Mouse (Mus musculus) neutrophil, adult 5-6 weeks (primary cell): ENCODE data around the gene Myh10. TPM values are rescaled to one million over a fixed set of nuclear protein-coding genes. Genes with fewer than 3 reads are reported as not detected.
"Not testable (repeated sequence)": the region's sequence is repeated elsewhere in the genome, so short reads cannot be mapped to it uniquely, and the experiment has no call there.

ENCODE experiments used
- ATAC-seq: fragments of 151-379, 151-347 bp; 2 replicates; pipeline ENCODE4 v1.8.0; 2017; ENCODE audit warnings: mild to moderate bottlenecking, moderate TSS enrichment; ENCODE audit not compliant: insufficient number of reproducible peaks, poor library complexity, low FRiP score, severe bottlenecking; ENCODE audit errors: extremely low read depth
- total RNA-seq: library from RNA; stranded (forward); fragments of 200-1000 nt; gene quantifications from 2 replicates; pipeline ENCODE4 v1.2.3, GENCODE M21; 2017

Gene Myh10
- total RNA-seq, 1 experiment from 2014 or later, result not detected

DNA sequence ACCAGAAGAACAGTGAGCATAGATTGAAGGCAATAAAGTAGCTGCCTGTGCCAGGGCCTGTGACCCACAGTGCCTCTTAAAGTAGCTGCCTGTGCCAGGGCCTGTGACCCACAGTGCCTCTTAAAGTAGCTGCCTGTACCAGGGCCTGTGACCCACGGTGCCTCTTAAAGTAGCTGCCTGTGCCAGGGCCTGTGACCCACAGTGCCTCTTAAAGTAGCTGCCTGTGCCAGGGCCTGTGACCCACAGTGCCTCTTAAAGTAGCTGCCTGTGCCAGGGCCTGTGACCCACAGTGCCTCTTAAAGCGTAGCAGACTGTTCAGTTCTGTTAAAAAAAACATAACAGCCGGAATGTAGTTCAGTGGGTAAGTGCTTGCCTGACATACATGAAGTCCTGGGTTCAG is 42.0 kb downstream of the Myh10 start:
- not testable (repeated sequence) for ATAC-seq

- no peak for ATAC-seq
Observed at GRCm38 (mm10) chr11:68739509-68739908, 48.1 kb downstream of the Myh10 start.

- ATAC-seq, result no peak
Observed at GRCm38 (mm10) chr11:68742658-68743057, 51.3 kb downstream of the Myh10 start.

GRCm38 (mm10) chr11:68744150-68744549 is 52.8 kb downstream of the Myh10 start:
- ATAC-seq, result no peak

DNA sequence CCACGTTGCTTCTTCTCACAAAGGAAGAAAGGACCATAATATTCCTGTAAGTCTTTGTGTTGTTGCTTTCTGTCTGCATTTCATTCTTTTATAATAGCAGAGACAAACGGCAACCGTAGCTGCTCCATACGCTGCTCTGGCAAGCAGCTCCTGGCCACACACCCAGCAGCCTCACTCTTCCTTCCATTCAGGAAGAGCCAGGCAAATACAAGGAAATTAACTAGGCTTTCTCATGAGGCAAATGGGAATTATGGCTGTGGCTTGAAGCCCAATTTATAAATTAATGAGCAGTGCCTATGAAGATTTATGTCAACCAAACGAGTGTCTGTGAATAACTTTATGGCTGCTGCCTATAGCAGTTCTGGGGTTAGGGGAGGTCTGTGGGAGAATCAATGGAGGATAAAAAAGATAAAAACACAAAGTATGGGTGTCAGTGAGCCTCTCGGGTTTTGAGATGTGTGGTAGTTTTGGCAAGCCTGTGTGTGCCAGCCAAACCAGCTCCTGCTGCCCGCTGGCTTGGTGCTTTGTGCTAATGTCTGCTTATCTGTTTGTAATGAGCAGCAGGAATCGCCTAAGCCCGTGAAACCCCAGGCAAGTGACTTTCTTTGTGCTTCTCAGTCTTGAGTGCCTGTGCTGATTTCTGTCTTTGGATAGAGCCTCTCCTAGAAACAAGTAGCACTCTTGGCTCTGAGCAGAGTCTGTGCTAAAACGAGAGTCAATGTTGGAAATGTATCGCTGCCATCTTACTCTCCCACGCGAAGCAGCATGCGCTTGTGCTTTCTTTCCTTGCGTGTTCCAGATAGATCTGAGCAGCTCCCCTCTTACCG is 54.2 kb downstream of the Myh10 start:
- ATAC-seq, result no peak

GRCm38 (mm10) chr11:68748121-68748520 is 56.8 kb downstream of the Myh10 start:
- no peak for ATAC-seq

GRCm38 (mm10) chr11:68750206-68750605 is 58.8 kb downstream of the Myh10 start:
- no peak for ATAC-seq

DNA sequence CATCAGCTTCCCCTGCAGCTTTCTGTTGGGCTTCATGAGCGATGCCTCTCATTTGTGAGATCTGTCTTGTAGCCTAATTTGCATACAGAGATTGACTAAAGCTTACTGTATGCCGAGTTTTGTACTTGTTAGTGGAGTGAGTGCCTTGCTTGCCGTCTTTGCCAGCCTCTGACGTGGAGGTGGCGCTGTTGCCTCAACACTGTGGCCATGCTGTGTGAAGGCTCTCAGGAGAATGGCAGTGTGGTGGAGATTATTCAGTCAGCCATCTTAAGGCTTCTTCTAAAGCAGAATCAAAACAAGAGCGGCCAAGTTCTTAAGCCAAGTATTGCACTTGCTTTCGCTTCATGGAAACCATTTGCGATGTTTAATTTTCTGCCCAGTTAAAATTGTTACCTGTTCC is 59.6 kb downstream of the Myh10 start:
- ATAC-seq, result no peak

DNA sequence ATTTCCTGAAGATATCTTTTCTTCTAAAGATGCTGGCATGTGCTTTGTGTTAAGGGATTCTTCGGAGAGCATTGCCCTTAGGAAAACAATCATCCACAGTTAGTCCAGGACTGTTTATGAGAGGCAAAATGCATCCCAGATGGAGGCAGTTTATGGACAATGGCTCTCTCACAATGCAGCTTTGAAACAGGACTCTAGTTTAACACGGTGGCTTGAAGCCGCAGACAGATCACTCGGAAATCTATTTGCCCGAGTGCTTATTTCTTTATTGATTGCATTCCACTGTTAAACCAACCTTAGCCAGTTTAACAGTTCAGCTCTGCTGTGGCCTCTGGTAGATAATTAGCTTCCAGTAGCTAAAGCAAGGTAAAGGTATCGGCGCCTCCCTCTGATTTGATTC is 62.9 kb downstream of the Myh10 start:
- ATAC-seq, result no peak

GRCm38 (mm10) chr11:68756456-68757348 is 65.3 kb downstream of the Myh10 start:
- ATAC-seq, result no peak

DNA sequence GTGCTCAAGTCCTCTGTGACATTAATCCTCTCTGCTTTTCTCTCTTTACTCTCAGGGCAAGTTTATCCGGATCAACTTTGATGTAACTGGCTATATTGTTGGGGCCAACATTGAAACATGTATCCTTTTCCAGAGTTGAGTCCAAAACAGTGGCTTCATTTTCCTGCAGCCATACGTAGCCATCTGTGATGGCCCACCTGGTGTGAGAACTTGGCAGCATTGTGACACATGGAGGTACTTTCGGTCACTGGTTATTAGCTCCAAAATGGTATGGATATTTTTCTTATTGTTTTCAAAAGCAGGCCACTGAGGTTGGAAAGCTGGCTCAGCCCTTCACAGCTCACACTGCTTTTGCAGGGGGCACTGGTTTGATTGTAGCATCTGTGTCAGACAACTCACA is 68.3 kb downstream of the Myh10 start:
- no peak for ATAC-seq

DNA sequence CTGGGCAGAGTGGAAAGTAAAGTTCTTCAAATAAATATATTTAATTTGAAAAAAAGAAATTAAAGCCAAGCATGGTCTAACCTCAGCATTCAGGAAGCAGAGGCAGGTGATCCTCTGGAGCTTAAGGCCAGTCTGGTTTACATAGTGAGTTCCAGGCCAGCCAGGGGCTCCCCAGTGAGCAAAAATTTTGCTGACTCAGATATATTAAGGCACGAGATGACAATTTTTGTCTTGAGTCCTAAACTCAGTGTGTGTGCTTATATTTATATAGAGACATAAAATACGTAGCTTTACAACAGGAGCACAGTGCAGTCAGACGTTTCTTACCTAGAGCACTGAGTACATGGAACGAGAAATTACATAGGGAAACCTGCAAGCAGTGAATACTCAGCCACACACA is 69.8 kb downstream of the Myh10 start:
- ATAC-seq, result no peak

DNA sequence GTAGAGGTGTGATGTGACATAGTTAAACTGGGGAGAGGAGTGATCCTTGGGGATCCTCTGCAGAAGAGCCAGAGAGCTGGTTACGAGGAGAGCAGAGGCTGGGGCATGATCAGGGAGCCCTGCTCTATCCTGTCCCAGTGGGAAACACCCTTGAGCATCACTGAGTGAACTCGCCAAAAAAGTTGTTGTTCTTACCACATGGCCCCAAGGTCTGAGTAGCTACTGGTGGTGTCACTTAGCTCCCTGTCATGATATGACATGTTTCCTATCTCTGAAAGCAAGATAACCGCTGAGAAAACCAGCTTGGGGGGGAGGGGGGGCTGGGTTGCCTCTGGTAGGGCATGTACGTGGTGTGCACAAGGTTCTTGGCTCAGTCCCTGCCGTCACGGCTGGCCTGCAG is 70.3 kb downstream of the Myh10 start:
- ATAC-seq, result no peak

- ATAC-seq, result no peak
Observed at GRCm38 (mm10) chr11:68764622-68765021, 73.3 kb downstream of the Myh10 start.

- ATAC-seq, result no peak
Observed at GRCm38 (mm10) chr11:68767762-68768542, 76.6 kb downstream of the Myh10 start.

DNA sequence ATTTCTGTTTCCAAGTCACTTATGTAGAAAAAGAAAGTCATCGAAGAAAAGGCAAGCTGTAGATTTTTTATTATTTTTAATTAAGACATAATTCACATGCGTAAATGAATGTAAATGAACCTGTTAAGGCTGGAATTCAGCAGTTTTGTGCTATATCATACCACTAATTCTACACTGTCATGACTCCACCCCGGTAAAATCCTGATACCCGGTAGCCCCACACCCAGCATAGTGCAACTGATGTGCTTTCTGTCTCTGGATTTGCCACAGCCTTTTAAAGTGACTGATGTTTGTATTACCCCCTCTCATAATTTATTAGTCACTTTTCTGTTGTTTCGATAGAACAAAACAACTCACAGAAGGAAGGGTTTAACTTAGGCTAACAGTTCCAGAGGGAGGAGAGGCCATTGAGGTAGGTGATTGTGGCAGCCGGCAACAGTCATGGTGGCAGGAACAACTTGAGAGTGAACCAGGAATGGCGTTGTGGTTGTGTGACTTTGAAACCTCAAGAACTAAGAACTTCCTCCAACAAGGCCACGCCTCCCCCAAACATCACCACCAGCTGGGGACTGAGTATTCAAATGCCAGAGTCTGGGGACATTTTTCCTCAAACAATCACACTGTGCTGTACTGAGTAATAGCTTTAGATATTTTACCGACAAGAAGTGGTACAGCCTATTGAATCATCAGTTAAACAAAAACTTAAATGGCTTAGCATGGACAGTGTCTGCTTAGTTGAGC is 78.6 kb downstream of the Myh10 start:
- ATAC-seq, result no peak

DNA sequence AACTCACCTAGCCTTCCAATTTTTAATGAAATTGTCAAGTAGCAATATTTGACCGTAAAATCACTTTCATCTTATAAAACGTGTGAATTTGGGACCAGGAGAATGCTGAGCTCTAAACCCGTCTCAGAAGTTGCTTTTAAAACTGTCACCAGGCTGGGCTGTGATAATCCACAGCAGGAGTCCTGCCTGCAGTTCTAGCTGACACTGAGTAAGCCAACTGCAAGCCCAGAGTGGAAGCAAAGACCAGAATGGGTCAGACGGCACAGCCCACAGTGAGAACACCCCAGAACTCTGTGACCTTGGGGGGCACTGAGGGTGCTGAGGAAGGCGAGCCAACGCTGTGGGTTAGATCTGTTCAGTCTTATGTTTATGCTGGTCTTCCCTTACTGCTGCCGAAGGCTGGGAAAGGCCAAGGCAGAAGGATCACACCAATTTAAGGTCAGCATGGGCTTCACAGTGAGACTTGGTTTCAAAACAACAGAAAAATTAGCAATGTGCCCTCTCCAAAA is 84.8 kb downstream of the Myh10 start:
- no peak for ATAC-seq

DNA sequence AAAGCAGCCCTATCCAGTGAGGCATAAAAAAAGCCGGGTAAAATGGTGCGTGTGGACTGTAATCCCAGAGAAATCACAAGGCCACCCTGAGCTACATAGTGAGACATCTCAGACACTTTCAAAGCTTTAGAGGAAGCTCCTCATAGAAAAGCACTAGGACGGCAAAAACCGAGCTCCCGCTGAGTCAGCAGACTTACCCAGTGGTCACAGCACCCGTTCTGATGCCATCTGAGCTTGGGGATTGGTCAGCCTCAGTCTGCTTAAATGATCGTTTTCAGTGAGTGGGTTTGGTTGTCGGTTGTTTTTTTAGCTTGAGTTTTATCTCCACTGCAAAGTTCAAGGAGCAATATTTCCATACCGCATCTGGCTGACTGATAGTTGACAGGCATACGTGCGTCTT is 86.6 kb downstream of the Myh10 start:
- ATAC-seq, result no peak
